Comparison of ENCODE assay signal across 16 mouse cellular contexts in genomic region chr4:56262589-56262988, GRCm38 (mm10).
"Had no signal": no experiment of that assay in that cellular context is flagged by ENCODE, and none has a peak within 500 bp of the region (broad histone marks: within the 10 kb centered on the region; RNA-seq: fewer than 3 reads in every experiment).

No protein-coding gene starts in this region.

- H3K9ac ChIP-seq: neural tube, embryonic 13.5 days; neural tube, embryonic 15.5 days; stomach, embryonic 15.5 days had no signal

- H3K27ac ChIP-seq: neural tube, embryonic 13.5 days; neural tube, embryonic 15.5 days; stomach, embryonic 15.5 days; stomach, postnatal 0 days had no signal

- H3K4me1 ChIP-seq: neural tube, embryonic 13.5 days; neural tube, embryonic 15.5 days; stomach, embryonic 15.5 days had no signal

- H3K27me3 ChIP-seq: neural tube, embryonic 13.5 days; neural tube, embryonic 15.5 days; stomach, embryonic 15.5 days had no signal

- H3K4me3 ChIP-seq: neural tube, embryonic 13.5 days; neural tube, embryonic 15.5 days; stomach, embryonic 15.5 days had no signal

- DNase-seq: retina, postnatal 1 day; right cerebral cortex, adult 18-20 months; right cerebral cortex, postnatal 14 days; right cerebral cortex, postnatal 25 days; right cerebral cortex, postnatal 4 days; spleen, adult 18-20 months; thymus, adult 18-20 months; thymus, adult 2 months; thymus, postnatal 14 days; thymus, postnatal 25 days; thymus, postnatal 36 days; thymus, postnatal 4 days had no signal

- H3K4me2 ChIP-seq: neural tube, embryonic 13.5 days; neural tube, embryonic 15.5 days; stomach, embryonic 15.5 days had no signal

- H3K9me3 ChIP-seq: neural tube, embryonic 13.5 days; neural tube, embryonic 15.5 days; stomach, embryonic 15.5 days had no signal

- H3K36me3 ChIP-seq: neural tube, embryonic 13.5 days; neural tube, embryonic 15.5 days; stomach, embryonic 15.5 days had no signal
